Mouse (Mus musculus) kidney, postnatal 0 days (tissue): ENCODE results near the gene S100a6. TPM values are rescaled to one million over a fixed set of nuclear protein-coding genes. Genes with fewer than 3 reads are reported as not detected.

Source experiments
- ATAC-seq: fragments of 200-750 bp; cut with Nextera tagmentation; replicated peaks from 2 replicates; pipeline ENCODE4 v1.8.0; 2017; ENCODE audit warnings: low read depth, moderate number of reproducible peaks, moderate TSS enrichment, moderate library complexity; ENCODE audit not compliant: low FRiP score
- DNase-seq: peaks from one replicate; pipeline ENCODE4 v3.0.0-alpha.2; 2016; ENCODE audit warnings: low spot score
- H3K27ac ChIP-seq: fragments of 300-500 bp; sonication (generic); 2 replicates; pipeline ENCODE4 v1.5.1; 2014; ENCODE audit warnings: mild to moderate bottlenecking
- H3K27me3 ChIP-seq: fragments of 300-500 bp; sonication (generic); 2 replicates; pipeline ENCODE4 v1.6.1; 2014; ENCODE audit warnings: low read length, mixed read lengths; ENCODE audit not compliant: insufficient read depth
- H3K36me3 ChIP-seq: fragments of 300-500 bp; sonication (generic); 2 replicates; pipeline ENCODE4 v1.6.1; 2014; ENCODE audit warnings: low read length, mixed read lengths; ENCODE audit not compliant: insufficient read depth
- H3K4me1 ChIP-seq: fragments of 300-500 bp; sonication (generic); replicated peaks from 2 replicates; pipeline ENCODE4 v1.6.1; 2014; ENCODE audit warnings: antibody characterized with exemption, low read length, mixed read lengths; ENCODE audit not compliant: insufficient read depth
- H3K4me2 ChIP-seq: fragments of 300-500 bp; sonication (generic); 2 replicates; pipeline ENCODE4 v1.6.1; 2014; ENCODE audit warnings: mild to moderate bottlenecking, low read length, moderate library complexity, mixed read lengths
- H3K4me3 ChIP-seq: fragments of 300-500 bp; sonication (generic); replicated peaks from 2 replicates; pipeline ENCODE4 v1.5.1; 2014; ENCODE audit warnings: low read depth, low read length
- H3K9ac ChIP-seq: fragments of 300-500 bp; sonication (generic); 2 replicates; pipeline ENCODE4 v1.6.1; 2014; ENCODE audit warnings: low read depth, low read length
- H3K9me3 ChIP-seq: fragments of 300-500 bp; sonication (generic); replicated peaks from 2 replicates; pipeline ENCODE4 v1.6.1; 2016; ENCODE audit warnings: low read length, inconsistent platforms, mixed read lengths
- CTCF ChIP-seq: IDR thresholded peaks from 2 replicates; pipeline ENCODE4 v1.5.1; 2016; ENCODE audit warnings: antibody characterized with exemption, low read depth, mild to moderate bottlenecking, moderate library complexity
- WGBS: fragments of 180-500 bp; shearing (Covaris S2); extraction: QIAGEN DNeasy Blood & Tissue Kit; methylation state at CpG from one replicate; pipeline ENCODE4 v1.1.7; 2014; 5-methylcytosine and 5-hydroxymethylcytosine counted together
- polyA plus RNA-seq: library from polyadenylated mRNA; unstranded; fragments of >200 nt; fragmentation: Nextera tagmentation; extraction: Ambion mirVana; gene quantifications from 2 replicates; pipeline ENCODE4 v1.2.1, GENCODE M21; 2015

The S100a6 gene
- polyA plus RNA-seq, 1 experiment from 2014 or later: 525 TPM

DNA sequence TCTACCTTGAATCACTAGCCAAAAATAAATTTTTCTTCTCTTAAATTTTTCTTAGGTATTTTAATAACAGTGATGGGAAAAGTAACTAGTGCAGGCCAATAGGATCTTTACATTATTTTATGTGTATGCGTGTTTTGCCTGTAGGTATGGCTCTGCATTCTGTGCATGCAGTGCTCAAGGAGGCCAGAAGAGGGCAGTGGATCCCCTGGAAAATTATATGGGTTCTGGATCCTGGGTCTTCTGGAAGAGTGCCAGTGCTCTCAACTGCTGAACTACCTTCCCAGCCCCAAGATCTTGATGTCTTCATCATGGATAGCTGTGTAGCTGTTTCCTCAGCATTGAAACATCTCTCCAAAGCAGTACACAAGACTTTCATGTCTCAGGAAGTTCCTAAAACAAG lies 30.5 kb upstream of the S100a6 start:
- DNase-seq: no peak
- WGBS: 100% methylated on average over 1 of the region's 1 CpGs
- ATAC-seq: no peak
- Histone ChIP-seq H3K27ac (no peak overlapping the region), H3K9ac (no peak overlapping the region), H3K4me3 (no peak overlapping the region), H3K9me3 (no peaks in the 10 kb centered on the region), H3K4me2 (no peak overlapping the region), H3K4me1 (no peaks in the 10 kb centered on the region), H3K27me3 (no peaks in the 10 kb centered on the region), H3K36me3 (no peaks in the 10 kb centered on the region)
- TF ChIP-seq CTCF: peak; percentile 52

DNA sequence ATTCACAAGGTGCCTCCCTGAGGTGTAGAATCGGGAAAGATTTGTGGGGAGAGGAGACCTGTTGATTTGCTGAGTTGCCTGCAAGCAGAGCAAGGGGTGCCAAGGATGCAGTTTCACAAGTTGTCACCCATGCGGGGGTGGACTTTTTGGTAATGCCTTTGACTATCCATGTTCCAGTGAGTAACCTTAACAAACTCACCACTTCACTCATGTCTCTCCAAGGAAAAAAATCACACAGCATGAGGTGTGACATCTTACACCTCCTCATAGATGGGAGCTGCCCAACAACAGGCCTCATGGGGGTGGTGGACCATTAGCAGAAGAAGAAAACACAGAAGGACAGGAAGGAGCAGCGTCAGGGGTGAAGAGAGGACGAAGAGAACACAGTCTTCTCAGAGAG lies 30.1 kb upstream of the S100a6 start:
- H3K9me3 ChIP-seq: no peaks in the 10 kb centered on the region
- H3K9ac ChIP-seq: no peak overlapping the region
- H3K4me3 ChIP-seq: no peak overlapping the region
- no peaks in the 10 kb centered on the region for H3K36me3 ChIP-seq
- H3K27me3 ChIP-seq: no peaks in the 10 kb centered on the region
- DNase-seq: no peak
- 75% methylated on average over 4 of the region's 4 CpGs for WGBS
- ATAC-seq: no peak
- no peaks in the 10 kb centered on the region for H3K4me1 ChIP-seq
- H3K4me2 ChIP-seq: no peak overlapping the region
- TF ChIP-seq CTCF: no peak
- no peak overlapping the region for H3K27ac ChIP-seq

DNA sequence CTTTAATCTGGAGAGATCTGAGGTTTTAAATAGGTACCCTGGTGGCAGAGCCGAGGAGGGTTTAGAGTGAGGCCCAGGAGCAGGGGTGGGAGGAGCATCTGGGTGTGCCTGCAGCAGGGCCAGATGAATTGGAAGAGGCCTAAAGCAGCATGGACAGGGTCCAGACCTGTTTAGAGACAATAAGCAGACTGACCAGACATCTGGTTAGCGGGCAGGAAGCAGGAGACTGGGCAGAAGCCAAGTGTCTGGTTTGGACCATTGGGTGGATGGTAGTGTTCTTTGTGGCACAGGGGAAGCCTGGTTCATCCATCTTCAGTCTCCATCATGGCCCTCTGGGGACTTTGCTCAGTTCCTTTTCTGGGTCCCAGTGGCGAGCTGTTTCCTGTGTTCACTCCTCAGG lies 28.8 kb upstream of the S100a6 start:
- no peak overlapping the region for H3K27ac ChIP-seq
- 55% methylated on average over 3 of the region's 3 CpGs for WGBS
- no peak overlapping the region for H3K9ac ChIP-seq
- no peak overlapping the region for H3K4me3 ChIP-seq
- H3K27me3 ChIP-seq: no peaks in the 10 kb centered on the region
- no peak overlapping the region for H3K4me2 ChIP-seq
- H3K36me3 ChIP-seq: no peaks in the 10 kb centered on the region
- H3K4me1 ChIP-seq: no peaks in the 10 kb centered on the region
- H3K9me3 ChIP-seq: no peaks in the 10 kb centered on the region
- no peak for ATAC-seq
- no peak for DNase-seq
- TF ChIP-seq CTCF: no peak

DNA sequence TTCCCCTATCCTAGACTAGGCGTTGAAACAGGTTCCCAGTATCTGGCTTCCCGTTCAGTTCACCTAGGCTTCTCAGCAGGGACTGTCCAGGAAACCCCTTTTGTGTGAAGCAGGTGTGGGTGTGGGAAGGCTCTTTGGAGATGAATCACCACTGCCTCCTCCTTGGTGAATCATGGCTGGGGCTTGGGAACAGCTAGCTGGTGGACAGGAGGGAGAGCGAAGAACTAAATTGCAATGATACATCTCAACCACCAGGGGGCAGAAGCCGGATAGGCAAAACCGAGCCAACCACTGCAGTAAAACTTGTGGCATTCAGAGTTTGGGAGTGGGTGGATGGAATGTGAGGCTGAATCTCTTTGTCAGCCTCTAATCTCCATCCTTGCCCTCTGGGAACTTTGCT lies 27.1 kb upstream of the S100a6 start:
- H3K9ac ChIP-seq: no peak overlapping the region
- H3K4me1 ChIP-seq: no peaks in the 10 kb centered on the region
- no peak overlapping the region for H3K4me2 ChIP-seq
- DNase-seq (peak; percentile 95), ATAC-seq (peak; percentile 69; the same call in 1 of the 2 replicates)
- H3K9me3 ChIP-seq: no peaks in the 10 kb centered on the region
- H3K36me3 ChIP-seq: no peaks in the 10 kb centered on the region
- no peaks in the 10 kb centered on the region for H3K27me3 ChIP-seq
- WGBS: 27% methylated on average over 5 of the region's 5 CpGs
- TF ChIP-seq CTCF: peak; percentile 97
- no peak overlapping the region for H3K4me3 ChIP-seq
- H3K27ac ChIP-seq: 0 out of 2 replicates have a peak overlapping the region, but pooled peaks have one; percentile 57

DNA sequence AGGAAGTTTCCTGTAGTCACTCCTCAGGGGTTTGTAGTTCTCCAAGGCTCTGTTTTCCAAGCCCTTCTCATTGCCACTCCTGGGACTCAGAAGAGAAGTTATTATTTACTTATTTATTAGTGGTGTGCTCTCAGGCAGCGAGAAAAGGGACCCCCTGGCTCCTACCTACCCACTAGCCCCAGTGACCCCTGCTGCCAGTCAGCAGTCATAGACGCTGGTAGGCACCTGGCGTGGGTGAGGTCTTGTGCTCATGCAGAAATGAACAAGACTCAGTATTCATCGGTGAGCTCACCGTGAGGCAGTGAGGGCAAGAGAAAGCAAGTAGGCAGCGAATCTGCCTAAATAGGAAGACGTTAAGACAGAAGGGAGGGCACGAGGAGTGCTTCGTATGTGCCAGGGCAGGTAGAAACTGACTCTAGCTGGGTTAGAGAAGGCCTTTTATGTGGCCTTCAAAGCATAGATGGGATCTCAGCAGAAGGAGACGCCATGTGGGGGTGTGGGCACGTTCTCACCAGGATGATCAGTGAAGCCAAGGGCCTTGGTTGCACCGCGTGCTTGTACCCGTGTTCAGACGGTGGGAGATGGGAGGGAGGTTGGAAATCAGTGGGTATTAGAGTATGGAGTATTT lies 26.6 kb upstream of the S100a6 start:
- Histone ChIP-seq H3K4me1 (no peaks in the 10 kb centered on the region), H3K36me3 (no peaks in the 10 kb centered on the region), H3K4me2 (no peak overlapping the region), H3K9ac (no peak overlapping the region), H3K4me3 (no peak overlapping the region), H3K9me3 (no peaks in the 10 kb centered on the region), H3K27ac (peak overlapping the region; percentile 57; the same call in 1 of the 2 replicates), H3K27me3 (no peaks in the 10 kb centered on the region)
- DNase-seq: no peak
- WGBS: 83% methylated on average over 15 of the region's 15 CpGs
- TF ChIP-seq CTCF: no peak
- no peak for ATAC-seq

DNA sequence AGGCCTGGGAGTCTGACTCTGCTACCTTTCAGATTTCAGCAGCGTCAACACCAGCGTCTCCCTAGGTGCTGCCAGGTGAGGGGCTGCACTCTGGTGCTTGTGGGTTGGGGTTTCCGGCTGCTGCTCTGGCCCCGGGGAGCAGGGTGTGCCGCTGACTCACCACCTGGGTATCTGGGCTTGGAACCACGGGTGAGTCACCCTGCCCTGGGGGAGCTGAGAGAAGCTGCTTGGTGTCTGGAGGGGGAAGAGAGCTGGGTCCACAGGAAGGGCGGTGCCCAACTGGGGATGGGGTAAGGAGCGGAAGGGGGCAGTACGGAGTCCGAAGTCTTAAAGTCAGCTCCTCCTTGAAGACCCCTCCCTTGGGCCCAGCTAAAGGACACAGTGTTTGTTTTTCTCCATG lies 25.8 kb upstream of the S100a6 start:
- TF ChIP-seq CTCF: no peak
- Histone ChIP-seq H3K9ac (no peak overlapping the region), H3K36me3 (no peaks in the 10 kb centered on the region), H3K4me2 (no peak overlapping the region), H3K4me3 (no peak overlapping the region), H3K4me1 (no peaks in the 10 kb centered on the region), H3K27ac (peak overlapping the region; percentile 71), H3K27me3 (no peaks in the 10 kb centered on the region), H3K9me3 (no peaks in the 10 kb centered on the region)
- ATAC-seq (peak; percentile 51; the same call in 1 of the 2 replicates), DNase-seq (peak; percentile 19)
- 57% methylated on average over 10 of the region's 10 CpGs for WGBS
